Mouse (Mus musculus) lung, postnatal 36 days (tissue): ENCODE measurements around the gene Tbc1d14.

Experiments used
- DNase-seq: peaks from one replicate; pipeline ENCODE4 v3.0.0; 2022; ENCODE audit warnings: mixed read lengths

Gene Tbc1d14

DNA sequence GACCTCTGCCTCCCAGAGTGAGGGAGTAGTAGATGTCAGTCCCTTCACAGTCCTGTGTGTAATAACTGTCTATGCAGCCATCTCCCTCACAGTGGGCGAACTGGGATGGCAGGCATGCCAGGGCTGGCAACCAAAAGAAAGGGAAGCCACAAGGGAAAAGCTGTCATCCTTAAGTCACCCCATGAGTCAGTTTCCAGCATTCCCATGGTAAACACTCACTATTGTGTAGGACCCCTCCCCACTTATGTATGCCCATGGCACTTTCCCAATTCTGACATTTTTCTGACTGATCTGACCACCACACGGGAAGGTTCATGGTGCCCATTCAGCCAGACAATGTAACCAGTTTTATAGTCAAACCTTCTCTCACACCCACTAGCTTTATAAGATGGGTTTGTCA, 132.4 kb downstream of the Tbc1d14 start:
- no peak for DNase-seq

DNA sequence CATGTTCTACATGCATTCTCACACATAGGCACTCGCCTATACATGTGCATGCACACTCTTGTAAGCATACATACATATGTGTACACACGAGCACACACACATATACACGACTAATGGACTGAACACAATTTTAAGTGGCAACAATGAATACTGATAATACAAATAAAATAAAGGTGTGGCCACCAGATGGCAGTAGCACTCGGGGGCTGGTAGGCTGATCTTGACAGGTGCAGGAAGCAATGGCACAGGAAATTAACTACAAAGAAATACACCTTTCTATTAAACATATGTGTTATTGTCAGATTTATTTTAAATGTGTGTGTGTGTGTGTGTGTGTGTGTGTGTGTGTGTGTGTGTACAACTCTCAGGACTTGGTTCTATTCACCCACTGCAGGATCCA, 134.2 kb downstream of the Tbc1d14 start:
- peak; percentile 75 for DNase-seq

DNA sequence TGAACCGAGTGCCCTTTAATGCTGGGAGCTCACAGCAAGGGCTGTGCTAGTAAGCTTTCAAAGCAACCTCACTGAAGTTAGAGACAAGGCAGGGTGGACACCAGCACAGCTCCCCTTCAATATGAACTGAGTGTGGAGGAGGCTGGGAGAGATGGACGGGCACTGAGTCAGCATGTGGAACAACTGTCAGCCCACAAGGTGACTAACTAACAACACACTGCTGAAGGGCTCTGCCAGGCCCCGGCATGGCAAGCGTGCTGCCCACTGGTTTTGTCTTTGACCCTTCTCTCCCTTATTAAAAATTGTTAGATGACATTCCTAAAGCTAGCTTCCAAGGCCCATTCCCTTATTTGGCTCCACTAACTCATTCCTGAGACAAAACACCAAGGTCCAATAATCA, 135.4 kb downstream of the Tbc1d14 start:
- DNase-seq, result no peak

DNA sequence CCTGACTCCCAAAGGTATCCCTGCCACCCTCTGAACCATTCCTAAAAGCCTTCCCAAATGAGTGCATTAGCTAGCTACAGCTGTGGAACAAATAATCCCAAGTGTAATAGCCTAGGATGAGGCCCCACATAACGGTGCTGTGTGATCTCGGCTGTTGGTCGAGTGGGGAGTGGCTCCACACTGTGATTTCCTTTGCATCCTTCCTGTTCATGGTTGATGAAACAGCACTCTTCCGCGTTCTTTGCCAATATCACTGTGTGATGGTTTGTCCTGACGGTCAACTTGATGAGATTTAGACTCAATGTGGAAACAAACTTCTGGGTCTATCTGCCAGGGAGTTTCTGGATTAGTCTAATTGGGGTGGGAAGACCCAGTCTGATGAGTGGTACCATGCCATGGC, 140.3 kb downstream of the Tbc1d14 start:
- no peak for DNase-seq

DNA sequence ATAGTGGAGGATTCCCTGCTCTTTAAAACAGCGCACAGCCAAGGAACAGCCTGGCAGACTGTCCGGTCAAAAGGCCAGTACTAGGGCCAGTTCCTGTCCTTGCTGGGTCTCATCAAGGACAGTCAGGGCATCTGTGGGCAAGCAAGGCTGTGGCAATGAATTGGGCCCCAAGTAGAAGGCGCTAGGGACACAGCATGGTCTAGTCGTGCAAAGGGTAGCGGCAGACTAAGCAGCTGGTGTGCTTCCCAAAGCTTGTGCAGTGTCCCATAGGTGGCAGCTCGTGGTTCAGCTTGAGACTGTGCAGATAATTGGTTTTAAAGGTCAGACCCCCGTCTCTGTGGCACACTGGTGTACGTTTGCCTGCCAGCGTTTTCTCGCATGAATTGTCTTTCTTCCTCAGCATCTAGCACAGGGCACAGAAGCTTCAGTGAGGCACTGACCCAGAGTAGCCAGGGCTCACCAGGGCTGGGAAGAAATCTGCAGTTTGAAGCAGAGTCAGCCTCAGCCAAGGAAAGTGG, 141.1 kb downstream of the Tbc1d14 start:
- DNase-seq, result no peak

DNA sequence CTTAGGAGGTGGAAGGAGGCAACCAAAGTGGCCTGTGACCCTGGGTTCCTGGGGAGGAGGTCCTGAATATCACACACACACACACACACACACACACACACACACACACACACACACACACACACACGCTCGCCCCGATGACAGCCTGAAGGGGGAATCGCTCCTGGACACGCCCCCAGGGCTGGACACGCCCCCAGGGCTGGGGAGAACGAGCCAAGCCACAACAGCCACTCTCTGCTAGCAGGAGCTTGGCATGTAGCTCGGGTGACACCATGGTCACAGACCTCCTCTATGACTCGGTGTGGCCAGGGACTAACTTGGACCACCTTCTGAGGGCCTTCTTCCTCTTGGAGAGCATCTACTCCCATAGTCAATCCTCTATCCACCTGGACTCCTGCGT, 142.0 kb downstream of the Tbc1d14 start:
- no peak for DNase-seq

DNA sequence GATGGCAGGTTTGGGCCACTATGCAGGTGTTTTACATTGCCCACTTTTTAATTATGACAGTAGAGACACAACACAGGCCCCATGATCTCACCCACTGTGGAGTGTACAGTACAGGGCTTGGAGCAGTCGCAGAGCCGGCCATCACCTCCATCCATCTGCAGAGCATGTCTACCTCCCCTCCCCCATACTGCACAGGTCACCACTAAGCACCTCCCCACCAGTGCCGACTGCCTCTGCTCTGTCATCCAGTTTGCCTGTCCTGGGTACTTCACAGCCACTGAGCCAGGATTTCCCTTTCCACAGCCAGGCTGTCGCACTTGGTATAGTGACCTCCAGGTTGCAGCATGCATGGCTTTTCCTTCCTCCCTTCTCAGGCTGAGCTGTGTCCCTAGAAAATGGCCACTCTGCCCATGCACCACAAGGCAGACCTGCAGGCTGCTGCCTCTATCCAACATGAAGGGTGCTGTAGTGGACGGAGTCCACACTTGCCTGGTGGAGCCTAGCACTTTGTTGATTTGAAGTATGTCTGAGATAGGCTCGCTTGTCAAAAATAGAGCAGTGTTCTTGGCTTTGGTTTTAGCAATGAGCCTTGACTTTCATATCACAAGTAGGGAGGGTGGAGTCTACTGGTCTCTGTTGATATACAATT, 143.2 kb downstream of the Tbc1d14 start:
- no peak for DNase-seq

DNA sequence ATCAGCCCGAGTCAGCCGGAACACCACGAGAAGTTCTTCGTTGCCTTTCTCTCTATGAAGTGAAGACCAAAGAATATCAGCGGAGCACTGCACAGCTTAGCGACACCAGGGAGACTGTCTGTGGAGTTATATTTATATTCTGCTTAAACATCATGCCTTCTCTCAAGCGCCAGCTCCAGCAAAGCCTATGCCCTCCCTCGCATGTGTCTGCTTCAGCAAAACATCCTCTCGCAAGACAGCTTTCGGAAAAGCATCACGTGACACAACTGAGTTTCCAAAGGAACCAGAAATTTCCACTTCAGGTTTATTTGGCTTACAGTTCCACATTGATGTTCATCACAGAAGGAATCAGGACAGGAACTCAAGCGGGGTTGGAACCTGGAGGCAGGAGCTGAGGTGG, 145.2 kb downstream of the Tbc1d14 start:
- no peak for DNase-seq

DNA sequence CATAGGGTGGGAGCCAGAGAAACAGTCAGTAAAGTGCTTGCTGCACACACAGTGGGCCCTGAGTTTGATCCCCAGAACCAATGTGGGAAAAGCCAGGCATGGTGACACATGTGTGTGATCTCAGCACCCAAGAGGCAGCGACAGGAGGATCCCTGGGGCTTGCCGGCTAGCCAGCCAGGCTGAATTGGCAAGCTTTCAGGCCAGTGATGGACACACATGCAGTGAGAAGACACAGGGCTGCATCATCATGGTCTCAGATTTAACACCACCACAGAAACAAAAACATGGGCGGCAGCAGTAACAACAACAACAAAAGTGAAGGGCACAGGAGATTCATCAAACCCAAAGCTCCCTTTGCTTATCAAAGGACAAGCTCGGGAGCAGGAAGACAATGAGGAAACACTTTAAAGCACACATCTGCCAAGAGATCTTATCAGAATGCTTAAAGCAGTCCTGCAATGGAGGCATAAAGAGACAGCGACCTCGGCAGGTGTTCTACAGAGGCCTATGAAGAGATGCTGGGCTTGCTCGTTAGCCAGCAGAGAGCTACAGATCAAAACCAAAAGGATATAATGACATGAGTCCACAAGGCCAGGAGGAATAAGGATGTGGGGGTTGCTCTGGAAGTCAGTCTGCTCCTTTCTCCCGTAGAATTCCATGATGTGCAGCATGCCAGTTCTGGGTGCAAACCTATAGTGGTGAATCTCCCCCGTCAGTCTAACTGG, 146.7 kb downstream of the Tbc1d14 start:
- DNase-seq, result no peak

DNA sequence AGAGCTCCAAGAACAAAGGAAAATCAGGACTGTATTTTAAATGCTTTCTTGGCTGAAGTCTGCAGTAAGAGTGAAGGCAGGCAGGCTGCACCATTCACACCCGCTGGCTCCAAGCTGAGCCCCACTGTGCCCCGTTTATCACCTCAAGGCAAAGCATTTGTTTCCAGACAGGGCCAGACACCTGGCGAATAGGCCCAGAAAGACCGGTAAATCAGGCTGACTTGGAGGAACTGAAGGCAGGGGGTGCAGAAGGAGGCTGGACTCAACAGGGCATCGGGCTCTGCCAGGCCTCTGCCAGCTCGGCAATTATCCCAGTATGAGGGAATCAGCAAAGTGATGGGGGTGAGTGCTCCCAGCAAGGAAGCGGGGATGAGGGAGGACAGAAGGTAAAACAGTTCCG, 148.0 kb downstream of the Tbc1d14 start:
- no peak for DNase-seq

DNA sequence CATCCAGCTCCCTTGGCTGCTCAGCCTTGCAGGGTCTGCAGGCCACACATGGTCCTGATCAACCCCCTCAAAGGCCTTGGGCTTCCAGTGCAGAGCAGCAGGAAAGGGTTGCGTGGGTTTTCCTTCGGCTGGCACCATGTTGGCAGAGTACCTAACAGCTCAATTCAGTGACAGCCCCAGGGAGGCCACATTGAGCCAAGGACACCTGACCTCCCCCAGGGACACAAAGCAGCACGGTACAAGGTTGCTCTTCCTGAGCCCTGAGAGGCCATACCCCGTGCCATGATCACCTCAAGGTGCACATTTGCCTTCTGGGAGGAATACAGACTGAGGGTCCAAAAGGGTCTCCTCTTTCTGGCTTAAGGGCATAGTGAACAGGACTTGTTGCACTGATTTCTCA, 148.5 kb downstream of the Tbc1d14 start:
- no peak for DNase-seq

DNA sequence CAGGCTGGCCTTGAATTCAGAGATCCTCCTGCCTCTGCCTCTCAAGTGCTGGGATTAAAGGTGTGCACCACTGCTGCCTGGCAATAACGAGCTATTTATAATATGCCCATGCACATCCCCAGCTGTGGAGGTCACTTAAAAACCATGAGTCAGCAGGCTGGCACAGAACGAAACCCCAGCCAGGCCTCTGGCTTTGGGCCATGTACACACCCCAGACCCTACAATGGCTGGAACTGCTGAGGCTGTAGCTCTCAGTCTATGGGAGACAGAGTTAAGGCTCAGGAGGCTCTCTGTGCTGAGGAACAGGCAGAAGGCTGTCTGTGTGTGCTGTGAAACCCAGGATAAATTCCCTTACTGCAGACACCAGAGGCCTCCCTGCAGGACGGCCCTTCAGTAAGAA, 152.3 kb downstream of the Tbc1d14 start:
- no peak for DNase-seq
